Mouse (Mus musculus) brown adipose tissue, adult 24 weeks (tissue): ENCODE data around the gene Rapgef5. TPM values are rescaled to one million over a fixed set of nuclear protein-coding genes. Genes with fewer than 3 reads are reported as not detected.

ENCODE experiments used
- H3K27ac ChIP-seq: fragments of 200-500 bp; replicated peaks from 2 replicates; pipeline ENCODE4 v1.5.1; 2012; ENCODE audit warnings: low read depth, mild to moderate bottlenecking, low read length
- H3K4me1 ChIP-seq: fragments of 200-500 bp; 2 replicates; pipeline ENCODE4 v1.6.1; 2012; ENCODE audit warnings: low read length, mixed read lengths; ENCODE audit not compliant: control insufficient read depth, insufficient read depth, insufficient read length
- H3K4me3 ChIP-seq: fragments of 200-500 bp; 2 replicates; pipeline ENCODE4 v1.5.1; 2012; ENCODE audit warnings: low read depth, mild to moderate bottlenecking, low read length, moderate library complexity; ENCODE audit not compliant: insufficient read depth
- polyA plus RNA-seq: library from polyadenylated mRNA; stranded (reverse); fragments of >200 nt; gene quantifications from 2 replicates; pipeline ENCODE4 v1.2.4, GENCODE M21; 2012; ENCODE audit not compliant: missing spikeins, insufficient read depth, insufficient read length

The Rapgef5 gene
- polyA plus RNA-seq, 1 experiment, result 7.1 TPM

DNA sequence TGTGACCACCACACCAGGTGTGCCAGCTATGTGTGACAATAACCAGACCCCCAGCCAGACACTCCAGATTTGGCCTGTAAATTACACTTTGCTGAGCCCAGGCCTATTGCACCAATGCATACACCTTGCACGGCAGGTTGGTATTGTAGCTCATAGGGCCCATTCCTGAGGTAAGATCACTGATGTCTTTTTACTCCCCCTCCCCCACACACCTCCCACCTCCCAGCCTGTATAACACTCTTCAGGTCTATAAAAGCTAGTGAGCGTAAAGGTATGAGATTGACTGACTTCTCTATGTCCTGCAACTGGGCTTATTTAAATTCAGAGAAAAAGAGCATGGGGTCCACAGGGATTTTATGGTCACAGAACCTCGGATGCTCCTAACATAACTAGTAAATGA, 3.8 kb upstream of the Rapgef5 start:
- no peak overlapping the region for H3K27ac ChIP-seq
- H3K4me1 ChIP-seq, result peaks cover 3% of the 10 kb centered on the region; the same call in 1 of the 2 replicates
- H3K4me3 ChIP-seq, result no peak overlapping the region

DNA sequence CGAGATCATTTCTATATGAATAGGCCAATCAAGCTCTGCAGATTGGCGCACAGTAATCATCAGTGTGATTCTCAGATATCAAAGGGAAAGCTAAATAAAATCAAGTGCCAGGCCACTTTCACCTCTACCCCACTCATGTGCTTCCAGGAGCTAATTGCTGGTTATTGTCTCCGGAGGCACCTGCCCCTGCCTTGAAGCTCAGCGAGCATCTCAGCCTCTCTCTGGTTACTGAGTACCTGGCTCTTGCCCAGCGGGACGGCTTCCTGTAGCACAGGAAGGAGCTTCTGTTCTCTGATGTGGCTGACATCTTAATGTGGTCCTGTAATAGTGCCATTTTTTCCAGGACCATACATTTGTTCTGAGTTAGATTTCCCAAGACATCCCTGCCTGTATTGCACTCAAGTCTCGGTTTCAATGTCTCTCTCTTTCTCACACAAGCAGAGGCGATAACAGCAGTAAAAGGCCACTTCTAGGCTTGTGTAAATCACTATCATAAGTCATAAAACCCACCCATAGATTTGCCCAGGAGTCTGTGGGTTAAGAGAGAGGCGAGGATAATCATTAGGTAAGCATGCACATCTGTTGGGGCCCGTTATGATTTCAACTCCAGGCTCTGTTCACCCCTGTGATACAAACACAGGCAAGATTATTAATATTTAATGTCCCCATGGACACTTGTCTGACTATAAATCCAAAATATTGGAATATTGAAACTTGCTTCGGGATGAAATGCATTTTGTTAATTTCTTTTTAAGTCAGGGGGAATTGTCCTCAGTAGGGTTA, 2.9 kb upstream of the Rapgef5 start:
- peaks cover 3% of the 10 kb centered on the region; the same call in 1 of the 2 replicates for H3K4me1 ChIP-seq
- no peak overlapping the region for H3K4me3 ChIP-seq
- no peak overlapping the region for H3K27ac ChIP-seq

DNA sequence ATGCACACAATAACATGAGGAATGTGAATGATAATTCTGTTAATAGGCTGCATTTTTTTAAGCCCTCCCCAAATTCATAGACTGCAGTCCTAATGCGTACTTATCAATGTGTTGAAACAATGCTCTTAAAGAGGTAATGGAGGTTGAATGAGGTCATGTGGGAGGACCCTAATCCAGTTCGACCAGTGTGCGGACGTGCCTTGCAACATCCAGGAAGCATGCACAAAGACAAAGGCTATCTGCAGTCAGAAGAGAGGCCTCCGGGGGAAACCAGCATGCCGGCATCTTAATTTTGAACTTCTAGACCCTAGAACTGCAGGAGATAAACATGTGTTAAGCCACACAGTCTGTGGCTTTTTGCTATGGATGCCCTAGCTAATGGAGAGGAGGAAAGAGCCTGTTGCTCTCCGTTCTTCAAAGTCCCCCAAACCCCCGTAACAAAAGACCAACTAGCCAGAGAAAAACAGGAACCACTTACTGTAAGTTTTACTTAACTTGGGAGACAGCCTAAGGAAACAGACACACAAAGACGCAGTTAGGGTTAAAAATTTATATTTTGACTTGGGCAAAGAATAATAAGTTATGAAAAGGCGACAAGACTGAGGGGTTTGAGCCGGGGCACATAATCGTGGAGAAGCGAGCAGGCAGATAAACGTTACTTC, 1.1 kb downstream of the Rapgef5 start:
- Histone ChIP-seq H3K4me3 (no peak overlapping the region), H3K27ac (no peak overlapping the region), H3K4me1 (peaks cover 3% of the 10 kb centered on the region; the same call in 1 of the 2 replicates)

DNA sequence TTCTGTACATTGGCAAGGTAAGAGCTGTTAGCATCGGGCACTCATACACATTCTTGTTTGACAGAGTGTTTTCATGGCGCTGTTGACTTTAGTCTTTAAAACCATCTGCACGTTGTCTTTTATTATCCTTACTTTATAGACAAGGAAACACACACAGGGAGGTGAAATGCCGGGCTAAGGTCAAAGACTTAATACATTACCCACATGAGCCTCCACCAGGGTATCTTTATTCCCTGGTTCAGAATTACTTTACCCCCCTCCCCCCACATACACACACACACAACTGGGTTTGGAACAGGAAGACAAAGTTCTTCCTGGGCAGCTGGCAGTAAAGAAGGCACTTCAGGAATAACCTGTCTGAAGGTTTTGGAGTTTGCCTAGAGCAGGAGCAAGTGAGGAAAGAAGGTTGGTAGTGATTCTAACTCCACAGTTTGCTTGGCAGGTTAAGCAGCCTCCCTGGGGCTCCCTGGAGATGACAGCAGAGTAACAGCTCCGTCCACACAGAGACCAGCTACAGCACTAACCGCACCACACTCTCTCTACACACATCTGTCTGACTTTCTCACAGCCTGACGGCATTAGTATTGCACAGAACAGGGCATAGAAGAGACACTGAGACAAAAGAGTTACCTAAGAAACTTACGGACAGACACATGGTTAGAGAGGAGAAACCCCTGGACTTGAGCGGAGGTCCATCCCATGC, 8.2 kb downstream of the Rapgef5 start:
- Histone ChIP-seq H3K4me3 (no peak overlapping the region), H3K27ac (no peak overlapping the region), H3K4me1 (no peaks in the 10 kb centered on the region)

DNA sequence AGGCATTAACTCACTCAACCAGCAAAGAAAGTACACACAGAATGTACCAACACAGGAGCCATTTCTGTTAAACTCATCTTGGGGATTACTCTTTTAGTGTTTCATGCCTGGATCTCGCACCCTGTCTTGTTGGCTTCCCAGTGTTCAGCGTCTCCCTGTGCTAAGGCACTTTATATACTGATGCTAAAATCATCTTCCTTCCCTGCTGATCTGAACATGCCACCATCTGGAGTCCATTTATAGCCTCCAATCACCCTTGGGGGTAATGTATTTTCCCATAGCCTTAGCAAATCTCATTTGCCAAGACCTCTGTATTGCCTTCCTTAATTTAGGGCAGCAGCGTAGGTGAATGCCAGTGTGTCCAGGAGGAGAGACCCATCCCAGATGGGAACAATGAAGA, 11.6 kb downstream of the Rapgef5 start:
- no peaks in the 10 kb centered on the region for H3K4me1 ChIP-seq
- H3K27ac ChIP-seq, result no peak overlapping the region
- H3K4me3 ChIP-seq, result no peak overlapping the region

DNA sequence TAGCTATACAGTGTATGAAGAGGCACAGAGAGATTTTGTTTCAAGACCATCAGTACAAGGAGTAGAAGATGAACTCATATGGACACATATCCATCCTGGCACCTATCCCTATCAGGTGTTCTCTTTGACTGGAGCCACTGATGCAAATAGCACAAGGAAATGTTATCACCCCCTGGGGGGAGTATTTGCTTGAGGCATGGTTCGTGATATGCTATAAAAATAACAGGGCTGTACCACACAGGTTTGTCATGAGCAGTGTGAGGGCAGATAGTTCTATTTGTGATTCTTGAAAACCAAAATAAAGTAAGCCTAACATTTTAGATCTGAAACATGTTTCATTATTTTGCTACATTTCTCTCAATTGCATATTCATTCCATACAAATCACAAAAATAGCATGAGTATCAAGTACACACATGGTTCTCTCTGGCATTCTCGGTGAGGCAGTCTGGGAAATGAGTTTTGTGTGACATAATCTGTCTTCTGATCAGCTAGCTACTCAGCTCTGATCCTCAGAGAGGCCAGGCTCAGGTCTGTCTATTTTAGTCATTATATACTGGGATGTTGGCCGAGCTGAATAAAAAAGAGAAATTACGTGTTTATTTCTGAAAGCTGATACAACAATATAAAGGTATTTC, 12.3 kb downstream of the Rapgef5 start:
- Histone ChIP-seq H3K4me3 (no peak overlapping the region), H3K27ac (no peak overlapping the region), H3K4me1 (no peaks in the 10 kb centered on the region)

DNA sequence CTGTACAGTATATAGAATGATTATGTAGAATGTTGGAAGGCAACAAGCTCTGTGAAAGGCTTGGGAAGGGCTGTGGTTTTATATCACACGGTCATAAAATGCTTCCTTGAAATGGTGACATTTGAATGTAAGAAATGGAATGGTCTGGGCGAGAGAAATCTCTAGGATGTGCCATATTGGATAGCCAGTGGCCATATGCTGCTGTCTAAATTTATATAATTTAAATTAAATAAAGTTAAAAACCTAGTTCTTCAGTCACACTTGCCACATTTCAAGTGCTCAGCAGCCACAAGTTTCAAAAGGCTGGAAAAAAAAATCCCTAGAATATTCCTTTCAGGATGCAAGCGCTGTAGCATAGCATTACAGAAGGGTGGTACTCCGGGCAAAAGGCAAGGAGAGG, 14.8 kb downstream of the Rapgef5 start:
- no peak overlapping the region for H3K4me3 ChIP-seq
- H3K27ac ChIP-seq, result no peak overlapping the region
- peaks cover 3% of the 10 kb centered on the region; the same call in 1 of the 2 replicates for H3K4me1 ChIP-seq

DNA sequence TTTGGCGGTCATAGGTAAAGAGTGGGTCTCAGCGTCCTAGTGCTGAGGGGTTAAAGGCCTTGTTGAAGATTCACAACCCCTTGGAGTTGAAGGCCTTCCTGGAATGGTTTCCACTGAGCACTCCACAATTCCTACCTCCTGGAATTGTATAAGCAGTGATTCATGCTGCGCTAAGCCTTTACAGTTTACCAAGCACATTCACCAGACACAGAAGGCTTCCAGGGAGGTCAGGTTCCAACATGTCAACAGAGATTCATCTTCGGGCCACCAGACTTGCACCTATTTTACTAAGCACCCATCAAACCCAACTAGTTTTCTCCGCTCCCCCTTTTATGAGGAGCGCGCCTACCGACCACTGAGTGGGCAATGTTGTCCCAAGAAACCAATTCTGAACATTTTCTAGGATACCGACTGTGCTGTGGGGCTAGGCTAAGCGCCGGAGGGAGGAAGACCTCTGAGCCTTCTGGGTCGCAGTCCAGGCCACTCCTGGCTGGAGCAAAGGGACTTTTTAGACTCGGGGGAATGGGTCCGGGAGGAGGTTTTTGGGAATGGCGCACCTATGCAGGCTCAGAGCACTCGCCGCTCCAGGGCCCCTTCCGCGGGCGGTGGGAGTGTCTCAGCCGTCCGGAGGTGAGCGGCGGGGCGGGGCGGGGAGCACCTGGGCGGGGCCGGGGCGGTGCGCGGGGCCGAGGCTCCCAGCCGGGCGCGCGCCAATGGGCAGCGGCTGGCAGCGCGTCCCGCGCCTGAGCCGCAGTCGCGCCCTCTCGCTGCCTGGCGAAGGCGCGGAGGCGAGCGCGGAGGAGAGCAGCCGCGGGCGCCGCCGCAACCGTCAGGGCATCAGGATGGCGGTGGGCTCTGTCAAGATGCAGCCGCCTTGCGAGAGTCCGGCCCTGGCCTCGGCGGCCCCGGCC, 17.2 kb downstream of the Rapgef5 start:
- Histone ChIP-seq H3K27ac (peak overlapping the region; percentile 39; the same call in 1 of the 2 replicates), H3K4me1 (peaks cover 4% of the 10 kb centered on the region; the same call in 1 of the 2 replicates), H3K4me3 (peak overlapping the region; percentile 81)

DNA sequence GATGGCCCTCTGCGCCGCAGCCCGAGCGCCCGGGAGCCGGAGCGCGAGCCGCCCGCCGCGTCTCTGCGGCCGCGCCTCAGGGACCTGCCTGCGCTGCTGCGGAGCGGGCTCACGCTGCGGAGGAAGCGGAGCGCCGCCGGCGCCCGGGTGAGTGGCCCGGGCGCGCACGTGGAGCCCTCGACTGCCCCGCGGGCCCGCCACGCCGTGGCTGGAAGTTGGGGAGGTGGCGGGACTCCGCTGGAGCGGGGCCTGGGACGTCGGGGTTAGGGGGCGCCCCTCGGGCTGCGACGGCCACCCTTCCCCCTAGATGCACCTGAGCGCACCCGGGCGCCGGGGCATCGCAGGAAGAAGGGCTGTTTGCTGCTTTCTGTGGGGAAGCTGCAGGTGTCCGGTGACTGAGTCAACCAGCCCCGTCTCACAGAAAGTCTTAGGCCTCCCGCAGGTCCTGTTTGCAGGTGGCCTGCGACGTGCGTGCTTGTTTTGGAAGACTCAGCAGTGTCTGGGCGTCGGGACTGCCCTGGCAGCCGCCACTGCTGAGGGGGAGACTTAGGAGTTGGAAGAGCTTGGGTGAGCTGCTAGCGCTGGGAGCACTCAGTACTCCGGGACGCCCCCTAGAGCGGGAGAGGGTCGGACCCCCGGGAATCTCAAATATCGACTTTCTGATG, 17.9 kb downstream of the Rapgef5 start:
- H3K4me3 ChIP-seq, result peak overlapping the region; percentile 81
- H3K27ac ChIP-seq, result peak overlapping the region; percentile 49; the same call in 1 of the 2 replicates
- H3K4me1 ChIP-seq, result peaks cover 4% of the 10 kb centered on the region; the same call in 1 of the 2 replicates

DNA sequence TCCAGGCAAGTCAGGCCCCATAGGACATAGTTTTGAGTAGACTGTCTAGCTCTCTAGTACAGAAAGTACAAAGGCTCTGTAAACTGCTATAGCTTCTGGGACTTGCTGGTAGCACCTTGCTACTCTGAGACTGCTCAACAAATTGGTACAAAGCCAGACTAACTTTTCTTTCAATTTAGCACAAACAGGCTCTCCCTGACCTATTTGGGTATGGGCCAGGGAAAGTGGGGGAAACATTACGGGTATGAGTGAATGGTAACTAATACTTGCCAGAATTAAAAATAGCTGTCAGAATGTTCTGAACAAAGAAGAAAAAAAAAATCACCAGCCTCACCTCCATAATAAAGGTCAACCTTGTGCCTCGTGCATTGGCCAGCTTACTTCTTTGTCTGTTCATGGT, 24.1 kb downstream of the Rapgef5 start:
- peak overlapping the region; percentile 85 for H3K27ac ChIP-seq
- H3K4me3 ChIP-seq, result no peak overlapping the region
- H3K4me1 ChIP-seq, result peaks cover 11% of the 10 kb centered on the region; the same call in 1 of the 2 replicates

DNA sequence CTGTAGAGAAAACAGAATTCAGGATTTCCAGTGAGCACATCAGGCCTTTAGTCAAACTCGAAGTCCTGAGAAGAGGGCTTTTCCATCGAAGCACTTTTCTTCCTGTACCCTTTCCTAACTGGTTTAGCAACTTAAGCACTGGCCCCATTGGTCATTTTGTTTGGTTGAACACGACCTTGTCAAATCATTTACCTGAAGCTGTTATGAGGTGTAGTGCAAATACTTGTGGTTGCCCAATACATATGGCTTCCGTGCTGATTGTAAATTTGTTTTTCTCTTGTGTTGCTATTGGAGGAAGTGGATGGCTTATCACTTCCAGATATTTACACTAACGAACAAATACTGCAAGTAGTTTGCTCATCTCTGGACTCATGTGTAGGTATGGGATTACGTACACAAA, 29.0 kb downstream of the Rapgef5 start:
- Histone ChIP-seq H3K27ac (no peak overlapping the region), H3K4me3 (no peak overlapping the region), H3K4me1 (peaks cover 4% of the 10 kb centered on the region; the same call in 1 of the 2 replicates)

DNA sequence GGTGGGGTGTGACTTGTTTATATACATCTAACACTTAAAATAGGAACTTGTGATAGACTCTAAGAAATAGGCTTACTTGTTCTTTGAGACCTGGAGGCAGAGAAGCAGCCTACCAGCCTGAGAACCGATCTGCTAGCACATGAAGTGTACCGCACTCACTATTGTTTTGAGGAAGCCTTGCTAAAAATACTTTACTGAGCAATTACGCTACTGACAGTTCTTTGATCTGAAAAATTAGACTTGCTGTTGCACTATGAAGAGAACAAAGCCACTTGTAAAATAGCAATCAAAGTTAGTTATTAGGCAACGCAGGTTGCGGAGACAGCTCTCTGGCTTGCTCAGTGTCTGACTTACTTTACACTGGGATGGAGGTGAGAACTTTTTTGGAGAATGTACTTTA, 37.1 kb downstream of the Rapgef5 start:
- Histone ChIP-seq H3K27ac (no peak overlapping the region), H3K4me1 (no peaks in the 10 kb centered on the region; the same call in 1 of the 2 replicates)

DNA sequence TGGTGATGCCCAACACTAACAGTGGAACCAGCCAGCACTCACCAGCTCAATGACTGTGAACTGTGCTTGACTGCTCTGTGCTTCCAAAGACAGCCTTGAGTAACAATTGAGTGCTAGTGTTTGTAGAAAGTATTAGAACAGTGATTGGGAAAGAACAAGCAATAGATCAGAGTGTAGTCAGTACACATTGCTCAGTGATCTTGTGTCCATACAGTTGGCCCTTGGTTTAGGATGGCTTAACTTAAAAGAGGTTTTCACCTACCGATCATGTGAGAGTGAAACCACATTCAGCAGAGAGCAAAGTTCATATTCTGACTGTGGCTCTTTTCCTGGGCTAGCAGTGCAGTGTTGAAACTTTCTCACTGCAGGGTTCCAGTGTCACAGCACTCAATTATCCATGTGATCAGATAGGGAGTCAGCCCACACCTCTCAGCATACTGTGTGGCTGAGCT, 38.4 kb downstream of the Rapgef5 start:
- Histone ChIP-seq H3K4me3 (no peak overlapping the region), H3K4me1 (peaks cover 2% of the 10 kb centered on the region; the same call in 1 of the 2 replicates), H3K27ac (no peak overlapping the region)

More for the DNA sequence above, 37.1 kb downstream of the Rapgef5 start:
- H3K4me3 ChIP-seq, result no peak overlapping the region
